Mouse (Mus musculus) lung, postnatal 14 days (tissue): ENCODE measurements at regions not wholly inside any gene's neighbourhood (a gene's known extent, or its start where the extent isn't known, plus 50 kb on each side); places are given as distances from the start of the nearest gene placed in this dataset.

Experiments used
- DNase-seq: peaks from one replicate; pipeline ENCODE4 v3.0.0; 2021

DNA sequence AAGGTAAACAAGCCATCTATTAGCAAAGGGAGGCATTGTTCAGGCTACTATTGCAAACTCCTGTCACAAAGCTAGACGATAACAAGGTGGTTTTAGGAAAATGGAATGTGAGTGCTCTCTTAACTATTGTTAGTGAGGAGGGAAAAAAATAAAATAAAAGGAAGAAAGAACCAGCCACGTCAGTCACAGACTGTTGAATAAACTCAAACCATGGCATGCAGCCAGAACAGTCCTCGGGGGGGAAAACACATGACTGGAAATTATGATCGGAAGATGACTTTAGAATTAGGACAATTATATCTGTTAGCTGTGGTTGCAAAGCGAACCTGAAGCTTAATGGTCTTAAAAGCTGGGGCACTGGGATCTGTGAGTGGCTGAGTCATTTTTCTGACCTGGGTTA is 524.1 kb downstream of the Tbc1d22a start:
- peak; percentile 9 for DNase-seq

DNA sequence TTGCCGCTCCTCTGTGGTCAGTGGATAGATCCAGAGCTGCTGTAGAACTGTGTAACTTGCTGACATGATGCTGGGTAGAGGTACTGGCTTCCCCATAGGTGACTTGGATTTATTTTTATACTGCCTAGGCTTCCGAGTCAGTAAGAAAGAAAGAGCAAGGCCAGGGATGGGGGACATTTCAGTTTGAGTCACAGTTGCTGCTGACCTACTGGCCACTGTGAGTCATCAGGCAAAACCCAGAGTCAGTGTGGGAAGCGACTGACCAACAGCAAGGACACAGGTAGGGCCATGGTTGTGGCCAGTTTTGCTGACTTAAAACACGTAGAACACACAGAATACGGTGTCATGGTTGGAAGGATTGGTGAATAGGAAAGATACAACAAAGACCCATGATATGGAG is 524.5 kb downstream of the Tbc1d22a start:
- no peak for DNase-seq

GRCm38 (mm10) chr15:86751436-86752136 is 537.3 kb downstream of the Tbc1d22a start:
- no peak for DNase-seq

GRCm38 (mm10) chr15:86763581-86764375 is 549.5 kb downstream of the Tbc1d22a start:
- DNase-seq = no peak

DNA sequence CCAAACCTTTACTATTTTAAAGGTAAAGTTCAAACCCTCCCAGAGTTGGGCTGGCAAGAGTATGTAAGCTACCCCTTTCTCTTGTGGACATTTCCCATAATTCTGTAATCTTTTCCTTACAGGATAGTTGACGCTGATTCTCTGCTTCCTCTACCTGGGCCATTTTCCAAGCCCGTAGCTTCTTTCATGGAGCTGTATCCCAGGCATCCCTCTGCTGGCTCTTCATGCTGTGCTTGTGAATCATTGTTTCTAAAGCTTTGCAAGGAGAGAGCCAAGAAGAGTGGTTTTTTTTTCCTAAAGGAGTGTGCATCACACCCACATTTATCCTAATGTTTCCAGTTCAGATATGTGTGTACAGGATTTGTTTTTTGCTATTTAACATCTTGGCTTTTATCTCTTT is 553.4 kb downstream of the Tbc1d22a start:
- DNase-seq = no peak

GRCm38 (mm10) chr15:86773041-86773440 is 558.8 kb downstream of the Tbc1d22a start:
- peak; percentile 8 for DNase-seq

GRCm38 (mm10) chr15:86777998-86778397 is 563.7 kb downstream of the Tbc1d22a start:
- DNase-seq = peak; percentile 1

- no peak for DNase-seq
Measured at GRCm38 (mm10) chr15:86781160-86781559, 566.9 kb downstream of the Tbc1d22a start.

DNA sequence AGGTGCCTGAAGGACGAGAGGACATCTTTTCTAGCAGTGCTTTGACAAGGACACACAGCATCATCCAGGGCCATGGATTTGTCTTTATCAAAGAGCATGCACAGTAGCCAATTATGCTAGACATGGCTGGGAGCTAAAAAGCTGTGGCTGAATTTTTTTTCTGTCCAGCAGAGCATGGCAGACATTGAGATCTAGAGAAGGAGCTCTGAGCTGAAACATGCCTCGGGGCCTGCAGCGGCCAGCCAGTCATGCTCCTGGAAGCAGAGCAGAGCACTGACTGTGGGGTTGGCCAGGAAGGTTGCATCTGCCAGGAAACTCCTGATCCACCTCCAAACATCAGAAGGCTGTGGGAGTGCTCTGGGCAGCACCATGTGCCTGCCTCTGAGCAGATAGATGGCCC is 580.5 kb downstream of the Tbc1d22a start:
- DNase-seq = no peak

DNA sequence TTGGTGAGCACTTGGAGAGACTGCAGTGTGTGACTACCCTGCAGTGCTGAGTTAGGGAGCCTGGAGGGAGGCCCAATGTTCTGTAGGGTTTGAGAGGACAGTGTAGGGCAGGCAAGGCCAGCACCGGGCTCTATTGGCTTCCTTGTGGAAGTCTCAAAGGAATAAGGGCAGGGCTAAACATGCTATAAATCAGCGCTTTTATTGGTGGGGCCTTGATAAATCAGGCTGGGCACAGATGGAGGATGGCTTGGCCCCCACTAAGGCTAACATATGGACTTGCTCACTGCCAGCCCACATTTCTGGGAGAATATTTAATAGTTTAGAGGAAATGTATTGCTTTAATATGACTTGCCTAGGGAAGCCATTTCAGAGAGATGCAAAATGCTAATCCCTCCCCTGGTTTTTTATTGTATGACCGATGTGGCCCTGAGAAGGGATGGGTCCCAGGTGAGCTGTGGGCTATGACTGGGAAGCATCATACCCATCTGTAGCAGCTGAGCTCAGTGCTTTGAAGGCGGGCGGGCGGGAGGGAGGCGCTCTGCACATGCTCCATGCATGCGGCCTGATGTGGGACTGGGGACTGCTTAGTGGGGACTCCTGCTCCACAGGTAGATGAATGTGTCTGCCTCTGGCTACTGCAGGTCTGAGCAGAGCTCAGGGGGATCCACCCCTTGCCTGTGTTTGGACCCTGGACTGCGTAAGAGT is 584.4 kb downstream of the Tbc1d22a start:
- DNase-seq = no peak

GRCm38 (mm10) chr15:86807296-86808080 is 593.2 kb downstream of the Tbc1d22a start:
- DNase-seq = no peak

- no peak for DNase-seq
Measured at GRCm38 (mm10) chr15:86811821-86812220, 597.6 kb downstream of the Tbc1d22a start.

- no peak for DNase-seq
Measured at GRCm38 (mm10) chr15:86814808-86815421, 600.7 kb downstream of the Tbc1d22a start.

DNA sequence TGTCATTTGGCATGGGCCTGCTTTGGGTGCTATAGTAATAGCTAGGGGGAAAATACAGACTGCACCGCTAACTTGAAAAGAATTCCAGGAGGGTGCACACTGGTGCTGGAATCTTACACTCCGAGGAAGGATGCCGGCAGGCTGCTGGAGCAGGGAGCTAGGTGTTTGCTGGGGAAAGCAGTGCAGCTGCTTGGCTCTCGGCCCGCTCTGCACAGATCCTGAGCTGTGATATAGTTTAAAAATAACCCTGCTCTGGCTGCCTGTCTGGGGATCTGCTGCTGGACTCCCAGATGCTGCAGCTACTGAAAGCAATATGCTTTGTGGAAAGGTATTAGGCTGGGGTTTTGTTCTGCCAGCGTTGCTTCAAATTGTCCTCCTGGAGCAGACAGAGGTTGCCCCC is 621.7 kb downstream of the Tbc1d22a start:
- peak; percentile 1 for DNase-seq

- DNase-seq = no peak
Measured at GRCm38 (mm10) chr15:86852161-86852870, 638.1 kb downstream of the Tbc1d22a start.

DNA sequence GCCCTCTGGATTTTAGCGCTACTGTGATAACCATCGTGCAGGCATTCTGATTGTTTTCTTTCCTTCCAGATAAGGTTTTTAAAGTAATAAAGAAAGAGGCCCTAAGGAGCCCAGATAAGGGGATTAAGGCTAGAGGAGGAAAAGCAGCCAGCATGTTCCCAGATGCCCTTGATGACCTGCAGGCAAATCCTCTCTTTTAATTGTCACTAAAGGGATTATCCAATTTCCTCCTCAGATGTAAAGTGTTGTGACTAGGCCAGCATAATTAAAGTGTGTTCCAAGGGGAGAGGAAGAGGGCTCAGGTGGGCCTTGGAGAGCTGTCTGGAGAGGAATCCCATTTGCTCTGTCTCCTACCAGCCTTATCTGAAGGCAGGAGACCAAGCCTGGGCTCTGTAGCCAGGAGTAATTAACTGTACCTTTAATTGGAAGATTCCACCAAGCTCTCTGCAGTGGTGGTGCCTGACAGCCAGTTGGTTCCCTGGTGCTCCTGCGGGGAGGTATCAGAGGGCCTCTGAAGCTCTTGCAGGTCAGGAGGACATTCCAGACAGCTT is 644.2 kb downstream of the Tbc1d22a start:
- DNase-seq = no peak

- no peak for DNase-seq
Measured at GRCm38 (mm10) chr15:86875721-86876309, 661.6 kb downstream of the Tbc1d22a start.

- DNase-seq = no peak
Measured at GRCm38 (mm10) chr15:86896974-86897373, 647.1 kb upstream of the Fam19a5 start.

GRCm38 (mm10) chr15:86899961-86900360 is 644.1 kb upstream of the Fam19a5 start:
- DNase-seq = no peak

DNA sequence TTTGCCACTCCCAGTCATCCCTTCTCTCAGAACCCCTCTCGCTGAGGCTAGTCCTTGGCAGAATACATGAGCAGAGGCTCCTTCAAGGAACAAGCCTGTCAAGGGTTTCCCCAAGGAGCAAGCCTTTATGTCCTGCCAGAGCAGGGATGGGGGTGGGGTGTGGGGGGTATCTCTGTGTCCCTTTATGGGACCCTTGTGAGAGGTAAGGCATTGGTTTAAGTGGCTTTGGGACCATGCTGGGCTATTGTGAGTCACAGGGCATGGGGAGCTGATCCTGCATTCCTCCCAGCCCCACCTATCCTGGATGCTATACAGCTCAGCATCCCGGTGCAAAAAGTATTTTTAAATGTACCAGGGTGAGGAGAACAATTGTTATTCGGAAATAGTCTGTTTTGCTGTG is 641.1 kb upstream of the Fam19a5 start:
- no peak for DNase-seq

GRCm38 (mm10) chr15:86913276-86913675 is 630.8 kb upstream of the Fam19a5 start:
- no peak for DNase-seq
